Mouse (Mus musculus) lung, postnatal 14 days (tissue): ENCODE measurements around the gene Ugt1a9.
"Not testable (repeated sequence)": the region's sequence is repeated elsewhere in the genome, so short reads cannot be mapped to it uniquely, and the experiment has no call there.

Experiments
- DNase-seq: peaks from one replicate; pipeline ENCODE4 v3.0.0; 2021

Gene Ugt1a9

GRCm38 (mm10) chr1:88070495-88070894 lies at the start of gene Ugt1a9:
TSS of gene Ugt1a9 (plus strand) at chr1:88070800.
- DNase-seq, result no peak

- not testable (repeated sequence) for DNase-seq
Measured at GRCm38 (mm10) chr1:88025244-88025643, 45.4 kb upstream of the Ugt1a9 start.

GRCm38 (mm10) chr1:88043044-88043443 lies 27.6 kb upstream of the Ugt1a9 start:
- not testable (repeated sequence) for DNase-seq

- not testable (repeated sequence) for DNase-seq
Measured at GRCm38 (mm10) chr1:88044832-88045437, 25.7 kb upstream of the Ugt1a9 start.

GRCm38 (mm10) chr1:88047408-88047807 lies 23.2 kb upstream of the Ugt1a9 start:
- DNase-seq, result not testable (repeated sequence)

GRCm38 (mm10) chr1:88055088-88055487 lies 15.5 kb upstream of the Ugt1a9 start, which contains the start of gene Ugt1a10:
TSS of gene Ugt1a10 (plus strand) at chr1:88055388.
- no peak for DNase-seq

- not testable (repeated sequence) for DNase-seq
Measured at GRCm38 (mm10) chr1:88066472-88067102, 4.0 kb upstream of the Ugt1a9 start.

GRCm38 (mm10) chr1:88070902-88071301 lies 302 bp downstream of the Ugt1a9 start:
- no peak for DNase-seq

GRCm38 (mm10) chr1:88074471-88074870 lies 3.9 kb downstream of the Ugt1a9 start:
- DNase-seq, result no peak

GRCm38 (mm10) chr1:88077128-88077527 lies 6.5 kb downstream of the Ugt1a9 start:
- DNase-seq, result no peak

- no peak for DNase-seq
Measured at GRCm38 (mm10) chr1:88081670-88082069, 11.1 kb downstream of the Ugt1a9 start.

GRCm38 (mm10) chr1:88086125-88086524 lies 15.5 kb downstream of the Ugt1a9 start:
- DNase-seq, result no peak

GRCm38 (mm10) chr1:88087513-88087912 lies 16.9 kb downstream of the Ugt1a9 start, which contains the start of gene Ugt1a8:
TSS of gene Ugt1a8 (plus strand) at chr1:88087813.
- DNase-seq, result no peak

GRCm38 (mm10) chr1:88092341-88092740 lies 21.7 kb downstream of the Ugt1a9 start:
- no peak for DNase-seq

GRCm38 (mm10) chr1:88094270-88094676 lies 23.7 kb downstream of the Ugt1a9 start:
- not testable (repeated sequence) for DNase-seq

- DNase-seq, result peak; percentile 50
Measured at GRCm38 (mm10) chr1:88094941-88095492, 24.4 kb downstream of the Ugt1a9 start, which contains the start of gene Ugt1a7c. TSS of gene Ugt1a7c (plus strand) at chr1:88095062.

- not testable (repeated sequence) for DNase-seq
Measured at GRCm38 (mm10) chr1:88098546-88098945, 27.9 kb downstream of the Ugt1a9 start.

- not testable (repeated sequence) for DNase-seq
Measured at GRCm38 (mm10) chr1:88099691-88100090, 29.1 kb downstream of the Ugt1a9 start.

GRCm38 (mm10) chr1:88103019-88103418 lies 32.4 kb downstream of the Ugt1a9 start, which contains the start of gene Ugt1a6b:
TSS of gene Ugt1a6b (plus strand) at chr1:88103252.
- DNase-seq, result peak; percentile 19

- DNase-seq, result not testable (repeated sequence)
Measured at GRCm38 (mm10) chr1:88103697-88104468, 33.3 kb downstream of the Ugt1a9 start.

GRCm38 (mm10) chr1:88104667-88105430 lies 34.2 kb downstream of the Ugt1a9 start:
- DNase-seq, result no peak

- DNase-seq, result no peak
Measured at GRCm38 (mm10) chr1:88105656-88106055, 35.1 kb downstream of the Ugt1a9 start.
